Mouse (Mus musculus) brain, embryonic 14.5 days (tissue): ENCODE measurements at regions not wholly inside any gene's neighbourhood (a gene's known extent, or its start where the extent isn't known, plus 50 kb on each side); places are given as distances from the start of the nearest gene placed in this dataset.

Experiments
- DNase-seq: peaks from one replicate; pipeline ENCODE4 v3.0.0-alpha.2; 2011; ENCODE audit warnings: low read depth
- CTCF ChIP-seq: fragments of 200-500 bp; IDR thresholded peaks from 2 replicates; pipeline ENCODE4 v1.5.1; 2012; ENCODE audit warnings: inconsistent platforms, mild to moderate bottlenecking, moderate library complexity, borderline replicate concordance; ENCODE audit not compliant: insufficient read depth, insufficient read length; ENCODE audit errors: extremely low read depth
- POLR2A ChIP-seq: fragments of 200-500 bp; IDR thresholded peaks from 2 replicates; pipeline ENCODE4 v1.6.1; 2012; ENCODE audit warnings: mild to moderate bottlenecking, inconsistent platforms, borderline replicate concordance; ENCODE audit not compliant: poor library complexity, insufficient read depth, insufficient read length, severe bottlenecking; ENCODE audit errors: extremely low read depth

- no peak for DNase-seq
- TF ChIP-seq POLR2A, result no peak
- no peak for TF ChIP-seq CTCF
Measured at GRCm38 (mm10) chr9:52229589-52229988, 61.2 kb upstream of the Zc3h12c start.

GRCm38 (mm10) chr9:52225646-52226045 lies 57.3 kb upstream of the Zc3h12c start:
- no peak for DNase-seq
- TF ChIP-seq CTCF, result no peak
- no peak for TF ChIP-seq POLR2A

- DNase-seq, result peak; percentile 93
- TF ChIP-seq CTCF (no peak), POLR2A (0 out of 2 replicates have a peak, but pooled peaks have one; percentile 18)
Measured at GRCm38 (mm10) chr9:52223509-52224113, 55.2 kb upstream of the Zc3h12c start.
